Mouse (Mus musculus): ENCODE results near the gene Fat4. TPM values are rescaled to one million over a fixed set of nuclear protein-coding genes. Genes with fewer than 3 reads are reported as not detected.

The Fat4 gene
- polyA plus RNA-seq, 1 experiment from 2014 or later, result 9.2 TPM

DNA sequence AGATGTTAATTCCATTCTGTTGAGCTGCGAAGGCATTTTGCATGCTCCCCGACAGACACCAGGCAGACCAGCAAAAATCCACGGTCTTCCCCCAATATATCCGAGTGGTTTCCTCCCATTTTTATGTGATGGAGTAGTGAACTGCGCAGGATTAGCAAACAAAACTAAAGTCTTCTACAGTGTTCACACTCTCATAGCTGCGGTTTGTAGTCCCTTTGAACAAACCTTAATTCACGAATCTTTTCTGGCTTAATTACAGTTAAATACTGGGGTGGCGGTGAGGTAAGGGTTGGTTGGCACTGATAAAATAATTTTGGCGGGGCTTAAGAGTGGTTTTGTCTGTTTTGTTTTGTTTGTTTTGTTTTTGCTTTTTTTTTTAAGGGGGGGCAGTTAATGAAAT, 3.1 kb upstream of the Fat4 start:
- Histone ChIP-seq H3K4me2 (peak overlapping the region; percentile 90), H3K9me3 (no peaks in the 10 kb centered on the region), H3K27ac (peak overlapping the region; percentile 60; the same call in 1 of the 2 replicates), H3K4me3 (peak overlapping the region; percentile 85), H3K4me1 (peaks cover 20% of the 10 kb centered on the region), H3K27me3 (replicated peaks) (no peaks in the 10 kb centered on the region), H3K9ac (peak overlapping the region; percentile 38; the same call in 1 of the 2 replicates), H3K36me3 (replicated peaks) (no peaks in the 10 kb centered on the region)
- WGBS, result 18% methylated on average over 9 of the region's 9 CpGs
- no peak for ATAC-seq (replicated peaks)

DNA sequence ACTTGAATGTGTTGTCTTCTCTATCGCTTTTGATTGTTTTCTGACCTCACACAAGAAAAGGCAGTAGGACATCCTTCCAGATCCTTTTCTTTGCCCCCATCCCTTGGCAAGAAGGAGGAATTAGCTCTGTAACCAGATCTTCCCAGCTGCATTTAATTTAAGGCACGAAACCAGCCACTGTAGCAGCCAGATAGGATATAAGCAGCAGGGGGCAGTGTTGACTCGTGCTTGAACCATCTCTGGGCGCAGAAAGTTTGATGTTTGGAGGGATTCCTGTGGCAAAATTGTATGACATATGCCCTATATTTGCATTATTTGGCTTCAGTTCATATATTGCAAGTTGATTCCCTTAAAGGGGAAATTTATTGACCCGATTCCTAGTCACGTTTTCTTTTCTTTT, 2.5 kb upstream of the Fat4 start:
- H3K9me3 ChIP-seq, result no peaks in the 10 kb centered on the region
- peak; percentile 25 for ATAC-seq (replicated peaks)
- H3K27ac ChIP-seq, result peak overlapping the region; percentile 60
- 0% methylated on average over 6 of the region's 6 CpGs for WGBS
- H3K4me3 ChIP-seq, result peak overlapping the region; percentile 85
- H3K4me2 ChIP-seq, result peak overlapping the region; percentile 90
- peaks cover 26% of the 10 kb centered on the region for H3K4me1 ChIP-seq
- H3K36me3 ChIP-seq (replicated peaks), result no peaks in the 10 kb centered on the region
- no peaks in the 10 kb centered on the region for H3K27me3 ChIP-seq (replicated peaks)
- H3K9ac ChIP-seq, result peak overlapping the region; percentile 79; the same call in 1 of the 2 replicates

DNA sequence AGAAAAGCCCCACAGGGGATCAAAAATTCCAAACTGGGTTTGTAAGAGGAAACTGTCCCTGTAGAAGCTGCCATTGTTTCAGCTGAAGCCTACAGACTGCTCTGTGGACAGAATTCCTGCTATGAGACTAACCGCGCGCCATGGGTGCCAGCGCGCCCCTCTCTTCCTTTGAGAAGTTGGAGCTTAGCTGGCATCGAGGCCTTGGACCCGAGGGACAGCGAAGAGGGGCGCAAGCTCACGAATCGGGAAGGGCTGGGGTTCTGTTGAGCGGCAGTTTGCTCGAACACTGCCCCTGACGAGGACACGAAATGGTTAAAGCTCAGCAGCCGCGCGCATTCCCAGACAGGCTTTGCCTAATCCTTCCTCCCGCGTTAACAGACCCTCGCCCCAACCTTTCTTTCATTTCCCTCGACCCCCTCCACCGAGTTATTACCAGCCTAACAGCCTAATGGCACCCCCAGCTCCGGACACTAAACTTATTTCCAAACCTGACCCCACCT, 1.8 kb upstream of the Fat4 start:
- peak overlapping the region; percentile 85 for H3K4me3 ChIP-seq
- H3K4me2 ChIP-seq, result peak overlapping the region; percentile 90
- H3K27ac ChIP-seq, result peak overlapping the region; percentile 91
- H3K36me3 ChIP-seq (replicated peaks), result no peaks in the 10 kb centered on the region
- no peaks in the 10 kb centered on the region for H3K9me3 ChIP-seq
- WGBS, result under 1% methylated on average over 24 of the region's 24 CpGs
- H3K4me1 ChIP-seq, result peaks cover 33% of the 10 kb centered on the region
- peak; percentile 26 for ATAC-seq (replicated peaks)
- H3K9ac ChIP-seq, result peak overlapping the region; percentile 79
- no peaks in the 10 kb centered on the region for H3K27me3 ChIP-seq (replicated peaks)

DNA sequence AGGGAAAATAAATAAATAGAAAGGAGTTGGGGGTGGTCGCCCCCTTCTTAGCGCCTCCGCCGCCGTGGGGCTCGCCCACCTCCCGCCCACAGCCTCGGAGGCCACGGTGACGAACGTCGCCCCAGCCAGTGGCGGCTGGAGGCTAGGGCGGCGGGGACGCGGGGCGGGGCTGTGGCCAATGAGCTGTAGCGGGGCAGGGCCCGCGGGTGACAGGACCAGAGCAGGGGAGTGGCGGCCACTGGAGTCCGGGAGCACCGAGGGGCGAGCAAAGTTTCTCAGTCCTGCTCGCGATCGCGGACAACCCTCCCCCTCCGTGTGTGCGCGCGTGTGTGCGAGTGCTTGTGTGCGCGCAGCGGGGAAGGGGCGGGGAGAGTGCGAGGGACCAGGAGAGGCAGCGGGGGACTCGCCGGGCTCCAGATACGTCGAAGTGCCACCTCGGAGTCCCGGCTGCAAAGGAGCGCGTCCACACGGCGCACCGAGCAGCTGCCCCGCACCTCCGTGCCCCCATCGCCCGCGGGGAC, 1.2 kb upstream of the Fat4 start:
- Histone ChIP-seq H3K27ac (peak overlapping the region; percentile 91), H3K9me3 (no peaks in the 10 kb centered on the region), H3K4me3 (peak overlapping the region; percentile 85), H3K4me1 (peaks cover 38% of the 10 kb centered on the region), H3K9ac (peak overlapping the region; percentile 79), H3K27me3 (replicated peaks) (no peaks in the 10 kb centered on the region), H3K4me2 (peak overlapping the region; percentile 90), H3K36me3 (replicated peaks) (no peaks in the 10 kb centered on the region)
- ATAC-seq (replicated peaks), result peak; percentile 86
- WGBS, result under 1% methylated on average over 56 of the region's 56 CpGs

DNA sequence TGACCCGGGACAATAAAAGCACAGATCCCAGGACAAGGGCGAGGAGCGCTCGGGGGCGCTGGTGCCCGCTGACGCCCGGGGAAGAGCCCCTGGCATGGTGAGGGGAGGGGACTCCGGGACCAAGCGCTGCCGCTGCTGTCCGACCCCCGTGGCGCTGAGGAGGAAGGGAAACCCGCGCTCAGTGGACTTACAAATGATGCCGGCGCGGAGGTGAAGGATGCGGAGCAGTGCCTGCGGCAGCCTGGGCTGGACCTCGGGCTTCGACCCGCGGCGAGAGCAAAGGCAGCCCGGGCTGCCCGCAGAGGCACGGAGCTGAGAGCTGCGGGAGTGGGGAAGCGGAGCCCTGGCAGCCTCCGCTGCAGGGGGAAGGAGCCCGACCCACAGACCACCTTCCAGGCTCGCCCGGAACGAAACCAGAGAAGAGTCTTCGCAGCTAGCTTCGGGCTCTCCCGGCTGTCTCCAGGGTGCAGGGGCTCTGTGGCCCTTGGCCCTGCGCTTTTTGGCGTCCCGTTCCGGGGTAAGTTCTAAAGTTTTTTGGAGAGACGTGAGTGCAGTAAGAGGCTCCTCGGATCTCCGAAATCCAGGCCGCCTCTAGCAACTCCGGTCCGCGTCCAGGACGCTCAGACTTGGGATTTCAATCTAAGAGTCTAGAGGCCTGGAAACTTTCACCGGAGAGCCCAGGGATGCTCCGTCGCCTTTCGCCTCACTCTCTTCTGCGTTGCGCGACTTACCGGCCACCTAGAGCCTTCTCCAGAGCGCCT, 499 bp upstream of the Fat4 start:
- peak; percentile 31 for ATAC-seq (replicated peaks)
- Histone ChIP-seq H3K4me1 (peaks cover 40% of the 10 kb centered on the region), H3K36me3 (replicated peaks) (0 out of 2 replicates have a peak, but pooled peaks cover 2% of the 10 kb centered on the region), H3K27me3 (replicated peaks) (no peaks in the 10 kb centered on the region), H3K9ac (peak overlapping the region; percentile 79), H3K4me3 (peak overlapping the region; percentile 85), H3K9me3 (no peaks in the 10 kb centered on the region), H3K4me2 (peak overlapping the region; percentile 90), H3K27ac (peak overlapping the region; percentile 91)
- WGBS, result under 1% methylated on average over 60 of the region's 60 CpGs

DNA sequence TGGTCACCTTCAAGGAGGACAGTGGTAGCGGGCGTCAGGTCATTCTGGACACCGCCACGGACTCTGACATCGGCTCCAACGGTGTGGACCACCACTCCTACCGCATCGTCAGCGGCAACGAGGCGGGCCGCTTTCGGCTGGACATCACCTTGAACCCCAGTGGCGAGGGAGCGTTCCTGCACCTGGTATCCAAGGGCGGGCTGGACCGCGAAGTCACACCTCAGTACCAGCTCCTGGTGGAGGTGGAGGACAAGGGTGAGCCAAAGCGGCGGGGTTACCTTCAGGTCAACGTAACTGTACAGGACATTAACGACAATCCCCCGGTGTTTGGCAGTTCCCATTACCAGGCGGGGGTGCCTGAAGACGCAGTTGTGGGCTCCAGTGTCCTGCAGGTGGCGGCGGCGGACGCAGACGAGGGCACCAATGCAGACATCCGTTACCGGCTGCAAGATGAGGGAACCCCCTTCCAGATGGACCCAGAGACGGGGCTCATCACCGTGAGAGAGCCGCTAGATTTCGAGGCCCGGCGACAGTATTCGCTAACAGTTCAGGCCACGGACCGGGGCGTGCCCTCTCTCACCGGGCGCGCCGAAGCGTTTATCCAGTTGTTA, 746 bp downstream of the Fat4 start:
- Histone ChIP-seq H3K9me3 (no peaks in the 10 kb centered on the region), H3K27me3 (replicated peaks) (no peaks in the 10 kb centered on the region), H3K4me2 (peak overlapping the region; percentile 90), H3K36me3 (replicated peaks) (0 out of 2 replicates have a peak, but pooled peaks cover 4% of the 10 kb centered on the region), H3K27ac (peak overlapping the region; percentile 91), H3K4me1 (peaks cover 51% of the 10 kb centered on the region), H3K4me3 (peak overlapping the region; percentile 85), H3K9ac (peak overlapping the region; percentile 79)
- WGBS, result under 1% methylated on average over 47 of the region's 47 CpGs
- peak; percentile 55 for ATAC-seq (replicated peaks)

DNA sequence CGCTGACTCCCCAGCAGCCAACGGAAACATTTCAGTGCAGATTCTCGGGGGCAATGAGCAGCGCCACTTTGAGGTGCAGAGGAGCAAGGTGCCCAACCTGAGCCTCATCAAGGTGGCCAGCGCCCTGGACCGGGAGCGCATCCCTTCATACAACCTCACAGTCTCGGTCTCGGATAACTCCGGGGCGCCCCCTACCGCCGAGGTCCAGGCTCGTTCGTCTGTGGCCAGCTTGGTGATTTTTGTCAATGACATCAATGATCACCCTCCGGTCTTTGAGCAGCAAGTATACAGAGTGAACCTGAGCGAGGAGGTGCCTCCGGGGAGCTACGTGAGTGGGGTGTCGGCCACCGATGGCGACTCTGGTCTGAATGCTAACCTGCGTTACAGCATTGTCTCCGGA, 1.4 kb downstream of the Fat4 start:
- ATAC-seq (replicated peaks), result peak; percentile 9; the same call in 1 of the 2 replicates
- no peaks in the 10 kb centered on the region for H3K27me3 ChIP-seq (replicated peaks)
- WGBS, result 14% methylated on average over 24 of the region's 24 CpGs

DNA sequence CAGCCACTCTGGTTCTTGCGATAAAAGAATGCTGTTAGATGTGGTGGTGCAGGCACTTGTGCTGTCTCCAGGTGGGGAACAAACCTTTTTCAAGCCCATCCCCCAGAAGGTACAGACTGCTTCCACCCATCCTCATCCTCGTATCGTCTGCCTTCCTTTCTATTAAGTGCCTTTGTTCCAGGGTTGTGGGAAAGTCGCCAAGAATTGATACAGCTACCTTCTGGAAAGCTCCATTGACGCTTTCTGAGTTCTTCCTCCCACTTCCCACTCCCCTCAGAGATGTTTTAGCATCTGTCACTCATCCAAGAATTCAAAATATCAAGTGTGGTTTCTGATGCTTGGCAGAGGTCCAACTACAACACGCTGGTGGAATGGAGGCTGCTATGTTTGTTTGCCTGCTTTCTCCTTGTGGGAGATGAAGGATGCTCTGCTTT, 6.1 kb downstream of the Fat4 start:
- no peaks in the 10 kb centered on the region for H3K27me3 ChIP-seq (replicated peaks)
- H3K27ac ChIP-seq, result peak overlapping the region; percentile 62
- H3K4me1 ChIP-seq, result peaks cover 54% of the 10 kb centered on the region
- H3K4me3 ChIP-seq, result peak overlapping the region; percentile 37
- peak overlapping the region; percentile 22 for H3K9ac ChIP-seq
- H3K9me3 ChIP-seq, result no peaks in the 10 kb centered on the region
- H3K36me3 ChIP-seq (replicated peaks), result 0 out of 2 replicates have a peak, but pooled peaks cover 4% of the 10 kb centered on the region
- ATAC-seq (replicated peaks), result peak; percentile 15; the same call in 1 of the 2 replicates
- H3K4me2 ChIP-seq, result peak overlapping the region; percentile 51
- 15% methylated on average over 6 of the region's 6 CpGs for WGBS

More for the DNA sequence above, 1.4 kb downstream of the Fat4 start:
- Histone ChIP-seq H3K4me2 (peak overlapping the region; percentile 90), H3K9me3 (no peaks in the 10 kb centered on the region), H3K4me3 (peak overlapping the region; percentile 85), H3K36me3 (replicated peaks) (0 out of 2 replicates have a peak, but pooled peaks cover 4% of the 10 kb centered on the region), H3K9ac (peak overlapping the region; percentile 79), H3K4me1 (peaks cover 55% of the 10 kb centered on the region), H3K27ac (peak overlapping the region; percentile 91)

DNA sequence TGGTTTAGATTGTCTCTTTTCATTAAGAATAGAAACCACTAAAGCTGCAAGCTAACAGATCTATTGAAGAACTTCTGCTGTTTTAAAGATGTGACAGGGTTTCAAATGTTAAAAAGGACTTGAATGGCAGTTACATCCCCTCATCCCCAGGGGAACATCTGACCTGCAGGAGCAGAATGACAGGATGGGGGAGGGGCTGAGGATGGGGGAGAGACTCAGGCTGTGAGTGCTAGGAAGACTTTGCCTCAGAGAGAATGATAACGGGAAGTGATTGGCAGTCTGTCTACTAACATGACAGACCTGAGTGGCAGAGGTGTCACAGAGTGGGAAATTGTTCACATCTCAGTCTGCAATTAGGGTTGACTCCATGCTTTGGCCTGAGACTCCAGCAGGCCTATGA, 14.1 kb downstream of the Fat4 start:
- 36% methylated on average over 1 of the region's 1 CpGs for WGBS
- Histone ChIP-seq H3K9ac (no peak overlapping the region), H3K4me2 (no peak overlapping the region), H3K27me3 (replicated peaks) (no peaks in the 10 kb centered on the region), H3K4me3 (no peak overlapping the region), H3K36me3 (replicated peaks) (0 out of 2 replicates have a peak, but pooled peaks cover 2% of the 10 kb centered on the region), H3K4me1 (peaks cover 9% of the 10 kb centered on the region), H3K27ac (no peak overlapping the region), H3K9me3 (no peaks in the 10 kb centered on the region)
- no peak for ATAC-seq (replicated peaks)

DNA sequence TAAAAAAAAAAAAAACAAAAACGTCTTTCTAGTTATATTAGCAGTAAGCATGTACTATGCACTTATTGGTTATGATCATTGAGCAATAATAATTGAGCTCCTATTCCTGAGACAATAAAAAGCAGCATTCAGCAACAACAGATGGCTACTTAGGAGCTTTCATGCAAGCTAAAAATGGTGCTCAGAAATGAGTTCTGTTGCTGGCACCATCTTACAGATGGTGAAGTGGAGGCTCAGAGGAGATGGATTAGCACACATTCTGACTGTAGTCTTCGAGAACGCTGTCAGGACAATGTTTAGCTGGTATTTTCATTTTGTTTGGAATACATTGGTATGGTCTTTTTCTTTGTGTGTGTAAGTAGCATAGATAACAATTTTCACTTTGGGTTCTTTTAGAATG, 20.1 kb downstream of the Fat4 start:
- H3K9me3 ChIP-seq, result no peaks in the 10 kb centered on the region
- H3K4me1 ChIP-seq, result peaks cover 16% of the 10 kb centered on the region
- H3K27ac ChIP-seq, result no peak overlapping the region
- no peak overlapping the region for H3K4me3 ChIP-seq
- 54% methylated on average over 3 of the region's 3 CpGs for WGBS
- no peaks in the 10 kb centered on the region for H3K27me3 ChIP-seq (replicated peaks)
- no peak overlapping the region for H3K4me2 ChIP-seq
- ATAC-seq (replicated peaks), result no peak
- H3K9ac ChIP-seq, result no peak overlapping the region
- H3K36me3 ChIP-seq (replicated peaks), result 0 out of 2 replicates have a peak, but pooled peaks cover 2% of the 10 kb centered on the region

DNA sequence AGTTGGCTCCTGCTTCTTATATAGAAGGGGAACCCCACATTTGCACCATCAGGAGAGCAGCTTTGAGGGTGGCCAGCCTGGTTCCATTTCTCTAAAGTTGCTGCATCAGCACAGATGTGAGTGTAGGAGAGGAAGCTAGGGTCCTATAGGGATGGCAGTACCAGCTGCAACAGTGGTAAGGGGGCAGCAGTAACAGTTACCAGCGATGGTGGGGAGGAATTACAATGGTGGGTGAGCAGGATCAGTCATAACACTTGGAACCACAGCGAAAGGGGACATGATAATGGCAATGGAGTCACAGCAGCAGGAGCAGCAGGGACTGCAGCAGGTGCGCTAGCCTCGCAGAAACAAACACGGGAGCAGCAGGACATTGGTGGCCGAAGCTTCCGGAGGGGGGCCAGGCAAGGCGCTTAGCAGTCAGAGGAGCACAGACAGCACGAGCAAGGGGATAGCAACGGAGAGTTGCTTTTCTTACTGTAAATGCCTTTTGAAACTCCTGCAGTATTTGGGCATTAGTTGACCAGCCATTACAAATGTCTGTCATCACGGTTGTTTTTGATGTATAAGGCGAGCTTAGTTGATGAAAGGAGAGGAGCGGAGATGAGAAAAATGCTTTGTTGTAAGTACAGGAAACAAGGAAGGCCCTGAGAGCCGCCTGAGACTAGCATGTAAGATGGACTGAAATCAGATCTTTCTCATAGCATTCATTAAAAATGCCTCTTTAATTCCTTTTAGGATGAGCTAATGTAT, 21.1 kb downstream of the Fat4 start:
- H3K4me2 ChIP-seq, result peak overlapping the region; percentile 49
- H3K27me3 ChIP-seq (replicated peaks), result no peaks in the 10 kb centered on the region
- no peaks in the 10 kb centered on the region for H3K9me3 ChIP-seq
- peak overlapping the region; percentile 27 for H3K4me3 ChIP-seq
- H3K9ac ChIP-seq, result peak overlapping the region; percentile 36
- ATAC-seq (replicated peaks), result peak; percentile 70
- 0 out of 2 replicates have a peak, but pooled peaks cover under 1% of the 10 kb centered on the region for H3K36me3 ChIP-seq (replicated peaks)
- peak overlapping the region; percentile 21; the same call in 1 of the 2 replicates for H3K27ac ChIP-seq
- H3K4me1 ChIP-seq, result peaks cover 20% of the 10 kb centered on the region
- 8% methylated on average over 14 of the region's 14 CpGs for WGBS

Data from midbrain, embryonic 15.5 days (tissue).